Mouse (Mus musculus): ENCODE measurements around the gene Pnmt.
"Not testable (repeated sequence)": the region's sequence is repeated elsewhere in the genome, so short reads cannot be mapped to it uniquely, and the experiment has no call there.

Gene Pnmt

DNA sequence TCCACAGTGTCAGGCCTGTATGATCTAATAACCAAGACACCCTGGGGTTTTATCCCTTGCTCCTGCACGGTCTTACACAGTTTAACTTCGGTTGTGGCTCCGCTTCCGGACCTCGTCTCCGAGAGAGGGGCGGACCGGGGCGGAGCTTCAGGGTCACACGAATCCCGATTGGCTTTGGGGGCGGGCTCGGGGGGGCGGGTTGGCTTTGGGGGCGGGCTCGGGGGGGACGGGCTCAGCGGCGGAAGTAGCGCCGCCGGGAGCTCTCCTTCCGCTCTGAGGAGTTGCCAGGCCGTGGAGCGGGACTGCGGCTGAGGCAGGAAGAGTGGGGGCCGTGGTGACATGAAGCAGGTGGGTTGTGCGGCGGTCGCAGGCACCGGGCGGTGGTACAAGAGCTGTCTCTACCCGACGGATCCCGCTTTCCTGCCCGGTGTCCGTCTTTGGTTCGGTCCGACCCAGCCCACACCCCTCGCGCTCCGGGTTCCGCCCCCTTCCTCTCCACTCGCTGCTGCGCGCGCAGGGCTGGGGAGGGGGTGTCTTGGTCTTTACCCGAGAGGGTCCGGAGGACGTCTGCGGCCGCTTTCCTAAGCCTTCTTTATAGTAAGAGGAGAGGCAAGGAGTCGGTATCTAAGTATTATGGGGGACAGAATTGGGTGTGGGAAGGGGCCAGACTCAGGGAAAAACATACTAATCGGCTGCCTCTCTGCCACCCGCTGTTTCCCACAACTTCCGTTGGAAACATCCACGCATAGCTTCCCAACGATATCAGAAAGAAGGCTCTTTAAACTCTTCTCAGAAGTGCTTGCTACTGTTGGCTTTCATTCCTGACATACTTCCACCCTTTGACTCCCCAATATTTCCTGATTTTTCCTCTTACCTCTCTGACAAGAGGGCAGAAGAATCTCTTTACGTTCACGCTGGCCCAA, 27.8 kb upstream of the Pnmt start, which contains the start of gene Stard3:
Gene Stard3, plus strand, starts transcription at position 208 of the 923 bp plus-strand sequence.
- DNase-seq: peak; percentile 96

DNA sequence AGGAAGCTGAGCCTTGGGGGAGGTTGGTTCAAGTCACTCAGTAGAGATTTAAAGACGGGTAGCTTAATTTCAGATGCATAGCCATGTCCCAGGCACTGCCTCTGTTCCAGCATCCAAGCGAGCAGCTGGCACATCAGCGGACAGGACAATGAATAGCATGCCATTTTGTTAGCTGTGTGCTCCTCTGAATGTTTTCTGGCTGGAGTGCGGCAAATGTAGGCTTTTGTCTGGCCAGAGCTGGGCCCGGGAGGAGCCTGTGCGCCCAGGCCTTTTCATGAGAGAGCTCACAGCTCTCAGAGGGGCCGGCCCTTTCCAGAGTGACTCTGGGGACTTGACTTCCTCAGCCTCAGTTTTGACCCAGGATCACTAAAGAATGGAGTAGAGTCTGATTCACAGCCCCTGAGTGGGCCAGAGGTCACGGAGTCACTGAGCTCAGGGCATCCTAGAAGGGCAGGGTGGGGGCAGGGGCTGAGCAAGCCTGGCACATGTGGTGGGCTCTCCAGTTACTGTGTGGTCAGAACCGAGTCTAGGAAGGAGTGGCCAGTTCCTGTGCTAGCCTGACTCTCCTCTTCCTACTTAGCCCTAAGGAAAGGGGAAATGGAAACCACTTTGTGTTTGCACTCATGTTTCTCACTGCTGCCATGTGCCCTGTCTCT, 25.3 kb upstream of the Pnmt start:
- no peak for DNase-seq

DNA sequence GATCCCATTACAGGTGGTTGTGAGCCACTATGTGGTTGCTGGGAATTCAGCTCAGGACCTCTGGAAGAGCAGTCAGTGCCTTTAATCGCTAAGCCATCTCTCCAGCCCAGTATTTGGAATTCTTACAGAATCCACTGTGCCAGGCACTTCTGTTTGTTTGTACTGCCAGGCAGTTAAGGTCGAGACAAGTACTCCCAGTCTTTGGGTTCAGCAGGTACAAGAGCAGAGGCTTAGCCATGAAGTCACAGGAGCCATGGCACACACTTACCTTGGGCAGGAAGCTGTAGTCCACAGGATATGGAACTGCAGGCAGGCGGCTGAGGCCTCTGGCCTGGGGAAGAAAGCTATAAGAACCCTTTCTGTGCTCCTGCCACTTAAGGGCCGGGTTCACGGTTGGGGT, 22.4 kb upstream of the Pnmt start:
- DNase-seq: no peak

DNA sequence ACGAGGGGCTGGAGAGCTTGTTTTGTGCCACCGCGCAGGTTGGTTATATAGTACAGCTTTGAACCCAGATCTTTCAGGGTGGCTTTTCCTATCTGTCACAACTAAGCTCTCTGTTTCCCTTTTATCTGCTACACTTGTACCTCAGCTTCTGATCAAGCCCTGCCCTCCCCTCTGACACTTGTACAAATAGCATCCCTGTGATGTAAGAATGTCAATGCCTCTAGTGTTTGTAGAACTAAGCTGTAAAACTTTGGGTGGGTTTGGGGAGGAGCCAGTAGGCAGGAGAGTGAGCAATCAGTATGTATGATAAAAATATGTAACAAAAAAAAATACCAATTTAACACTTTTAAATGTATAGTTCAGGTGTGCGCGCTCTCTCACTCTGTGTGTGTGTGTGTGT, 21.8 kb upstream of the Pnmt start:
- DNase-seq: no peak

DNA sequence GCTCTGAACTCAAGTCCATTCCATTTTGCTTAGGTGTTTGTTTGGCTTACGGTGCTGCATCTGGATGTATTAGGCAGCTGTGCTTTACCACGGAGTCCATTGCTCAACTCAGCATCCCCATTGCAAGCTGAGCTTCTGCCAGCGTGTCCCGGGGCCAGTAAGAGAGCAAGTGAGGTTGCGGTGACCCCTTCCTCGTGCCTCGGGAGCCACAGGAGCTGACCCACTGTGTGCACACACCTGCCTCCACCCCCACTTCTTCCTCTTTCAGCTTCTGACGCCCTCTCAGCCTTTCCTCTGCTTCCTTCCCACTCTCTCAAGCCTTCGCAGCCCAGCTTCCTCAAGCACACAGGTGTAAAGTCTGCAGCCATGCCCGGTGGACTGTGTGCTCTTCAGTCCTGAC, 20.0 kb upstream of the Pnmt start:
- no peak for DNase-seq

DNA sequence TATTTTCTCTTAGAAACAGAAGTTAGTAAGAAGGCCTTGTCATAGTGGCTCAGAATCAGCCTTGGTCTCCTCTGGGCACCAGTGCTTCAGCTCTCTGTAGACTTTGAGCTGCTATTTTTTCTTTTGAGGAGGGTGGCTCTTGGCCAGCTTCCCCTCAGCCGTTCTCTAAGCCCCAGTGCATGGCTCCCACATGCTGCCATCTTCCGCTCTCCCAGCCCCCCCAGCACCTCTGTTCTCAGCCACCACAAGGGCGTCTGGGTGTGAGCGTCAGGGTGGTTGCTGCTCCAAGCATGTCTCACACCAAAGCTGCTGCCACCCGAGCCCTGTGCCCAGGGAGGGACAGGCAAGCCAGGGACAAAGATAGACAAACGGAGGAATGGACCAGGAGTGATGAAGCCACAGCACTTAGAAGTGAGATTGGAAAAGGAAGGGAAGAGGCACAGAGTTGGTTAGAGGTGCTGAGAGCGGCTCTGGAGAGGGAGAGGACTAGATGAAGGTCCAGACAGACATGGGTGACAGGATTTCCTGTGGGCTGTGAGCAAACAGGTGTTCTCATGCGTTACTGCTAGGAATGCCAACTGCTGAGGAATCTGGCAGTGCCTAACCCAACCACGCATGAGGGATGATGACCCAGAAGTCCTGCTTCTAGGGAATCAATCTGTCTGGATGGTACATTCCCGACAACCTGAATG, 18.9 kb upstream of the Pnmt start:
- no peak for DNase-seq

DNA sequence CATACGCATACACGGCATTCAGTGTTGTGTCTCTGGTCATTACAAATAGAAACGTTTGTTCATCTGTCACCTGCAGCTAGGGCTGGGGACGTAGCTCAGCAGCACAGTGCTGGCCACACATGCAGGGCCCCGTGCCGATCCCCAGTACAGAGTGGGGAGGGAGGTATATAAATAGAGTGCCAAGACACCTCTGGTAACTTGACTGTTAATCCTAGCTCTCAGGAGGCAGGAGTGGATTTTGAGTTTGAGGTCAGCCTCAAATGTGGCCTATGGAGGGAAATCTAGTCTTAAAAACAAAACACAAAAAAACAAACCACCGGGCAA, 18.4 kb upstream of the Pnmt start:
- no peak for DNase-seq

DNA sequence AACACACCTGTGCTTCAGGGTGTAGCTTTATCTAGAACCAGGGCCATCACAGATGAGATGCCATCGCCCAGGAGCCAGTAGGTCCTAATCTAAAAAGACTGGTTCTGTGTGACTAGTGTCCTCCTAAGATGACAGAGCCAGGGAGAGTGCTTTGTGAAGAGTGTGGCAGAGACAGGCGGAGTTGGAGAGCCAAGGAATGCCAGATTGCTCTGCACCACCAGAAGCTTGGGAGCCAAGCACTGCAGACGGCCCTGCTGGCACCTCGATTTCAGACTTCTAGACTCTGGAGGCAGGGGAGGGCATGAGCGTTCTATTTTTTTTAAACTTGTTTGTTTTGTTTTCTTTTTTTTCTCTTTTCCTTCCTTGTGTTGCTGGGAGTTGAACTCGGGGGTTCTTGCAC, 16.9 kb upstream of the Pnmt start:
- no peak for DNase-seq

DNA sequence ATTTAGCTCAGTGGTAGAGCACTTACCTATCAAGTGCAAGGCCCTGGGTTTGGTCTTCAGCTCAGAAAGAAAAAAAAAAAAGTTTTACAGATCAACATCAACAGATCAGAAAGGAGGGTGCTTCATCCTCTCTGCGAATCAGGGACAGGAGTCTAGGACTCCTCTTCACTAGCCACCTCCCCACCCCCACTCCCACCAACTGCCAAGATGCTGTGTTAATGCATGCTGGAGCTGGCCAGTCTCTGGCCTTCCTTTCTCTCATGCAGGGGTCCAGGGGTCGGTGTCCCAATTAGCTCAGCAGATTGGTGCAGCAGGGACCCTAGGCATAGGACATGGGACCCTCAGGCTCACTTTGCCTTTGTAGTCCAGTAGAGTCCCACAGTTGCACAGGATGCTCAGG, 15.7 kb upstream of the Pnmt start:
- DNase-seq: no peak

DNA sequence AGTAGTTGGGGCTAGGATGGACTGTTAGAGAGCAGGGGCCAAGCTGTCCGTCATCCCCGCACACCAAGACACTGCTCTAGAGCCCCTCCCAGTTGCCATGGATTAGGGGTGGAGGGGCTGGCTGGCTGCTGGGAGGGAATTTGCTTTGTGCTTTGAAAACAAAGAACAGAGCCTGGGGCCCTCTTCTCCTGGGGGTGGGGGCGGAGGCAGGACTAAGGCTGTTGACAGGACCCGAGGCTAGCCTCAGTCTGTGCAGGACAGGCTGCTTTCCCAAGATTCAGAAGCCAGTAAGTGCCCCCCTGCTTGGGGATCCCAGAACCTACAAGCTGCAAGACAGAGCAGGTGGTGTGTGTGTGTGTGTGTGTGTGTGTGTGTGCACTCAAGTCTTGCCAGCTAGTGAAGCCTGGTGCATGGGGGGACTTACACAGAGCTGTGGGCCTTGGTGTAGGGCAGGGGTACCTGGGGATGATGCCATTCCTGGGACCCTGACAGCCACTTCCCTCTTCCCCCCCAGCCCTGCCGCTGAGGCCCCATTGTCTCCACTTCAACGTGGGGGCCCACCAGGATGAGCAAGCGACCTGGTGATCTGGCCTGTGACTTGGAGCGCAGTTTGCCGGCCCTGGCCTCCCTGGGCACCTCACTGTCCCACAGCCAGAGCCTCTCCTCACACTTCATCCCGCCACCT, 14.6 kb upstream of the Pnmt start:
- DNase-seq: no peak

DNA sequence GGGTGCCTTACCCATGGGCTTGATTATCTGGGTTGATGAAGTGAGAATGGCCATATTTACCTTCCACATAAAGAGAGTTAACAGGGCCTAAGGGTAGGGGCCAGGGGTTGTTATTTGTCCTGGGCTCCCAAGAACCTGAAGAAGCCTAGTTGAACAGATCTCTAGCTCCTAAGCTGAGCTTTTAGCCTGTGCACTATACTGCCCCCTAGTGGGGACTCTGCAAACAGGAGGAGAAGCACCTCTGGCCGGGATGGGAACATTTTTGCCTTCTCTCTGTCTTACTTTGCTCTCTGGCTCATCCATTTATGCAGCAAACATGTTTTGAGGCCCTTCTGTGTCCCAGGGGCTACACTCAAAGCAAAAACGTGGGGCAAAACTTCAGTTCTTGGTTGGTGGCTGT, 13.8 kb upstream of the Pnmt start:
- peak; percentile 73 for DNase-seq

DNA sequence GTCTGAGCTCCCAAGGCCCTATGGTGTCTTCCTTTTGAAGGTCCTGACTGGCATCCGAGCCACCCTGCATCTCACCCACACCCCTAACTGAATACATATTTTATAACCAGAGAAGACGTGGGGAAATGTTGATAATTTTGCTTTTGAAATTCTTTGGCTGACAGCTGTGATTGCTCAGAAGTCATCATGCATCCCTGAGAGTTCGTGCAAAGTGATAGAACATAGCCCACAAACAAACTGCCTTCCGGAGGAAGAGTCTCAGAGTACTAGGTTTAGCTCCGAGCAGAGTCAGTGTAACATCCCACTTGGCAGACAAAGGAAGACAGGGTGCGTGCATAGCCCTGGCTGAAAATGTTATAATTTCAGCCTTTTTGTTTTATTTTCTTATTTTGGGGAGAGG, 13.0 kb upstream of the Pnmt start:
- no peak for DNase-seq

DNA sequence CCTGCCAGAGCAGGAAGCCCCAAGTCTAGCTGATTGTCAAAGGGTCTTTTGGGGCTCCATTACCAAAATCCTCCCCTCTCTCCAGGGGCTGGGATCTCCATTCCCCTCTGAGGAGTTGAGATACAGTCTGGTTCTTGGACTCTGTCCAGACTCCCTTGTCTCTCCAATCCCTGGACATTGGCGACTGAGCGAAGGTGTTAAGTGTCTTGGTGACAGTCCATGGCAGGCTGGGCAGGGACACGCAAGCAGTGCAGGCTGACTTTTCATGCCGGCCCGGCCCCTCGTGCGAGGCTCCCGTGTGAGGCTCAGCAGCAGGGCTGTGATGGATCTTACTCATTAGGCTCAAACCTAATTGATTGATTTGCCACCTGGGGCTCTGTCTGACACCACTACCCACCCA, 12.0 kb upstream of the Pnmt start:
- no peak for DNase-seq

DNA sequence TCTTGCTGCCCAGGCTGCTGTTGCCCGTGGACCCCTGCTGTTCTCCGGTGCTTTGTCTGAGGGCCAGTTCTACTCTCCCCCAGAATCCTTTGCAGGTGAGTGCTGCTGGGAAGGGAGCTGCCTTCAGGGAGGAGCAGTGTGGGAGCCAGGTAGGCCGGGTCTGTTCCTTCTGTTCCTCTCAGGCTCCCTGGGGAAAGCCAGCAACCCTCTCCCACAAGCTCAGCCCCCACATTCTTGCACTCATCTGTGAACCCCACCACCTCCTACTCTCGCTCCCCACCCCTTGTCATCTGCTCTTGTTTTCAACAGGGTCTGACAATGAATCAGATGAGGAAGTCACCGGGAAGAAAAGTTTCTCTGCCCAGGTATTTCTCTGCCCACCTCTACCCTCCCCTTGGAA, 9.5 kb upstream of the Pnmt start:
- DNase-seq: no peak

DNA sequence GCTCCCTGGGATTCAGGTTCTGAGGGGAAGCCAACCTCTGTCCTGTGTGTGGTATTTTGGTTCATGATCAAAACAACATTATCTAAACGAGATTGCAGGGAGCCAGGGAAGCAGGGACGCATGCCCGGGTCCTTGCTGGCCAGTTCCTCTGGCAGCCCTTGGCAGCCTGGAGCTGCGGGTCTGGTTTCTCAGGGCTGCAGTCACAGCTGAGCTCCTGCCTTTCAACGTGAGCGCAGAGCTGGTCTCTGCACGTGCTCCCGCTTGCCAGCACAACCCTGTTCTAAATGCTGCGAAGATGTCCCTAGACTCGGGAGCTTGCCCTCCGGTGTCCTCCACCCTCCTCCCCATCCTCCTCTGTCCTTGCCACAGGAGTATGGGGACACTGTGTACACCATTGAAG, 8.5 kb upstream of the Pnmt start:
- no peak for DNase-seq

DNA sequence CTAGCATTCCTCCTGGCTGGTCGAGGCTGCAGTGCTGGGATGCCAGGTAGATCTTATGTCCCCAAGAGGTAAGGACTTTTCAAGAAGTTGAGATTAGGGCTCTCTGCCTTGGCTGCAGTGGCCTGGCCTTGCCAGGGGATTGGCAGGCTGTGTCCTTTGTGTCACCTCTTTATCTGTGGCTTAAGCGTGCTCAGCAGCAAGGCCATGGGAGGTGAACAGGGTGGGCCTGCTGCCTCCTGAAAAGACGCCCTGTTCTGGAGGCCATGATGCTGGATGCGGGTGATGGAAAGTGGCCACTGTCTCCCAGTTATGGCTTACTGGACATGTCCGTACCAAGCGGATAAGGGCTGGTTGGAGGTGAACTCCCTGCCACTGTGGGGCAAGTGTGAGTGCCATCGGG, 6.9 kb upstream of the Pnmt start:
- no peak for DNase-seq

DNA sequence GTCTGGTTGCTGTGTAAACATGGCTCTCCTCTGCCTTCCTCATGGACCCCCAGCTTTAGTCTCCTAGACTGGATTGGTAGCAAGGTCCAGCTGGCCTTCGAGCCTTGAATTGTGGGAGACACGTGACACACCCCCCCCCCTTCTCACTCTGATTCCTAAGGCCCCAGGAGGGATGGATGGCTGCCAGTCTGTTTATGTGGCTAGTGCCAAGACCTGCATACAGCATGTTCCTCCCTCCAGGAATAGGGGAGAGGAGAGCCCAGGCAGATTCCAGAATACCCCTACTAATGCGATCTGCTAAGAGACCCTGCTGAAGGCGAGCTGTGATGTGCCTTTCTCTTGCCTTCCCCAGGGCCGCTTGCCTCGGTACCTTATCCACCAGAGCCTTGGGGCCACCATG, 6.1 kb upstream of the Pnmt start:
- no peak for DNase-seq

DNA sequence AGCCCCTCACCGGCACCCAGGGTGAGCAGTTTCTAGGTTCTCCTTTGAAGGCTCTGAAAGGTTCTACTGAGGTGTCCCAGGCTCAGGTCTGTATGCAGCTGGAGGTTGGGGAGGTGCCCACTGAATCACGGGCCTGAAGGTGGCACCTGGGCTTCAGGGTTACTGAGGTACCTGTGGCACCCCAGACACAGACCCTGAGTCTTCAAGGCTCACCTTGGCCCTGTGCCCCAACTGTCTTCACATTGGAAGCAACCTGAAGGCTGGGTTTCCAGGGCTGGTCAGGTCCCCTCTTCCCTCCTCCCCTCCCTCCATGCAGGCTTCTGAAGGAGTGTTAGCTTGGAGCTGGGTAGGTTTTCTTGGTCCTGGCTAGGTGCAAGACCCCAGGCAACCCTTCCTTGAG, 4.6 kb upstream of the Pnmt start:
- DNase-seq: no peak

DNA sequence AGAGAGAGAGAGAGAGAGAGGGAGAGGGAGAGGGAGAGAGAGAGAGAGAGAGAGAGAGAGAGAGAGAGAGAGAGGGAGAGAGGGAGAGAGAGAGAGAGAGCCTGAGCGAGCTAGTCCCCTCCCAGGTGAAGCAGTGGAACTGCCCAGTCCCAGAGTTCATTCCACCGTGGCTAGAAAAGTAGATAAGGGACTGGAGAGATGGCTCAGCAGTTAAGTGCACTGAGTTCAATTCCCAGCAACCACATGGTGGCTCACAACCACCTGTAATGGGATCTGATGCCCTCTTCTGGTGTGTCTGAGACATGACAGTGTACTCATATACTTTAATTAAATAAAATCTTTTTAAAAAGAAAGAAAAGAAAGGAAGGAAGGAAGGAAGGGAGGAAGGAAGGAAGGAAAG, 3.8 kb upstream of the Pnmt start:
- DNase-seq: not testable (repeated sequence)

DNA sequence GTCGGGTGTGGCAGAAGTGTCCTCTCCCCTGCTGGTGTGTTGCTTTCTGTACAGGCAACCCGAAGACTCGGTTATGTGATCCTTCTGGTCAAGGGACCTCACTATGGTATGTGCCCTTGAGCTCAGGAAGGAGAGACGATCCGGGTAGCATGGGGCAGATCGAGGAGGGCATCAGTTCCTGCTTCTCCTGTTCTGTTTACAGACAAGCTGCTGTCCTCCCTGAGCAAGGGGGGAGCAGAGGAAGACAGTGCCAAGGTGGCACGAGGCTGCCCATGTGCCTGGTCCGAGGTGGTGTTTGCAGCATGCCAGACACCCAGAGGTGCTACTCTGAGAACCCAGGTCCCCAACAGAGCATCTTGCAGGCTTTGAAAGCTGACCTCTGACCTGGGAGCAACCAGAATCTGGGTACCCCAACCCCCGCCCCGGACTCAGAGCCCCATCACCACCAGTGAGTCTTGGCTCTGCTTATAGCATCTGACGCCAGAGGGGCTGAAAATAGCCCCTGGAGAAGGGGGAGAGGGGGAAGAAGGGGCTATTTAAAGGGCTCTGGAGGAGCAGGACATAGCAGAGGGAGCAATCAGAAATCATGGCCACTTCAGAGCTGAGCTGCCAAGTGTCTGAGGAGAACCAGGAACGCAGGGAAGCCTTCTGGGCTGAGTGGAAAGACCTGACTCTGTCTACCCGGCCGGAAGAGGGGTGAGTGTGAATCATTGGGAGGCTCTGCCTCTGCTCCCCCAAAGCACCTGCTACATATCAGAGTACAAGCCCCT, 2.8 kb upstream of the Pnmt start, which contains the start of gene Tcap:
Gene Tcap, plus strand, starts transcription at position 551 of the 770 bp plus-strand sequence.
- DNase-seq: no peak

DNA sequence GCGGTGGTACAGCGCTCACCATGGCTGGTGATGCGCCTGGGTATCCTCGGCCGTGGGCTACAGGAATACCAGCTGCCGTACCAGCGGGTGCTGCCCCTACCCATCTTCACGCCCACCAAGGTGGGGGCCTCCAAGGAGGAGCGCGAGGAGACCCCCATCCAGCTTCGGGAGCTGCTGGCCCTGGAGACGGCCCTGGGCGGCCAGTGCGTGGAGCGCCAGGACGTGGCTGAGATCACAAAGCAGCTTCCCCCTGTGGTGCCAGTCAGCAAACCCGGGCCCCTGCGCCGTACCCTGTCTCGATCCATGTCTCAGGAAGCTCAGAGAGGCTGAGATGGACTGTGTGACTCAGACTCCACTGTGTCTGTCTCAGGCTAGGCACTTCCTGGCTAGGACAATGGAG, 2.0 kb upstream of the Pnmt start:
- no peak for DNase-seq

Measured in liver (tissue).